In the genomic region with DNA sequence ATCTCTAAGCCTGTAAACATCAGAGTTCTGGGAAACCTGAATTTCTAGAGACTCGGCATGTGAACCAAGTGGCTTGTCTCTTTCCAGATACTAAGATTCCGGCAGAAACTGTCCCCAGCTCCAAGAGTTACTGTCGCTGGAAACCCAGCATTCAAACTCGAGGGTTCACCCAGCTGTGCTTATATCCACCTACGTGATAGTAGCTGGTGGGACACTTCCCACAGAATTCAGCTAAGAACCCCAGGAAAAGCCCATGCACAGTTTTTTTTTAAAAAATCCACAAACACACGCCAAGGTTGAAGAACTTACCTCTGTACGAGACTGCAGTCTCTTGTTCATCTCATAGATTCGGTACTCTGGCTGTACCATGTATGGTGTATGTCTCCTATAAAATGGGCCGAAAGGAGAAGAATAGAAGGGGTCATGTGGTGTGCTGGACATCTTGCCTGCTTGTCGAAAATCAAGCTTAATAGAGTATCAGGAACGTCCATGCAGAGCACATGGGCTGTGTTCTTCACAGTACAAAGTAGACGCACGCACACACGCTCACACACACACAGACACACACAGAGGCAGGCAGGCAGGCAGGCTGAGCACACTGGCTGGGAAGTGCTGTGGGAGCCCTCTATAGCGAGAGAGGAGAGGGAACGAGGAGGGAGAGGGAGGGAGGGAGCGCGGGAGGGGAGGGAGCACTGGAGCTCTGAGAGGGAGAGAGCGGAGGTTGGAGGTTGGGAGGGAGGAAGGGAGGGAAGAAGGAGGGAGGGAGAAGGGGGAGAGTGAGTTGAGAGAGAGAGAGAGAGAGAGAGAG, we compare ENCODE assay signal across 7 mouse cellular contexts. TPM values are rescaled to one million over a fixed set of nuclear protein-coding genes. Genes with fewer than 3 reads are reported as not detected.
DNase-seq lines count a peak whose midpoint lies in the region; ATAC-seq and TF ChIP-seq lines count a peak whose summit lies in the region.

A gene (minus strand): TSS at position 628 of the 808 bp plus-strand sequence.

- peak; percentile 96 for ATAC-seq in forebrain, embryonic 15.5 days (replicated peaks)
- peak; percentile 89 for ATAC-seq in heart, embryonic 16.5 days (replicated peaks; ENCODE audit: extremely low read depth, insufficient read depth, low FRiP score)

- peak within 1 kb of the TSS; percentile 55 for H3K9ac ChIP-seq in forebrain, embryonic 15.5 days (replicated peaks)
- H3K9ac ChIP-seq in heart, embryonic 16.5 days (ENCODE audit: low read length) = peak within 1 kb of the TSS; percentile 64
- peak within 1 kb of the TSS; percentile 54 for H3K9ac ChIP-seq in liver, adult 2 months (ENCODE audit: low read depth, low read length)

- TF ChIP-seq CTCF in liver, adult 2 months (IDR thresholded peaks at IDR 0.05; ENCODE audit: low read depth, low read length) = no peak

- H3K27me3 ChIP-seq in forebrain, embryonic 15.5 days = no peaks in the 10 kb centered on the region
- H3K27me3 ChIP-seq in heart, embryonic 16.5 days (ENCODE audit: control insufficient read depth, insufficient read depth, low read length) = no peaks in the 10 kb centered on the region
- H3K27me3 ChIP-seq in liver, adult 2 months (ENCODE audit: control insufficient read depth, insufficient read depth, low read length) = no peaks in the 10 kb centered on the region

- H3K79me2 ChIP-seq in liver, adult 2 months (ENCODE audit: control insufficient read depth, insufficient read depth, low read length) = no peaks in the 10 kb centered on the region

- WGBS in forebrain, embryonic 15.5 days = 1% methylated on average over 18 of the region's 19 CpGs
- 2% methylated on average over 18 of the region's 19 CpGs for WGBS in heart, embryonic 16.5 days
- WGBS in liver, adult 2 months = 2% methylated on average over 18 of the region's 19 CpGs

- H3K4me1 ChIP-seq in forebrain, embryonic 15.5 days = peaks cover 15% of the 10 kb centered on the region
- H3K4me1 ChIP-seq in heart, embryonic 16.5 days (ENCODE audit: control insufficient read depth, insufficient read depth, low read length) = no peaks in the 10 kb centered on the region
- H3K4me1 ChIP-seq in liver, adult 2 months (ENCODE audit: control insufficient read depth, insufficient read depth, low read length) = no peaks in the 10 kb centered on the region; the same call in 1 of the 2 replicates

- no peaks in the 10 kb centered on the region for H3K9me3 ChIP-seq in forebrain, embryonic 15.5 days
- no peaks in the 10 kb centered on the region for H3K9me3 ChIP-seq in heart, embryonic 16.5 days (replicated peaks; ENCODE audit: control insufficient read depth, low read length)

- peak within 1 kb of the TSS; percentile 47 for H3K4me3 ChIP-seq in forebrain, embryonic 15.5 days
- H3K4me3 ChIP-seq in heart, embryonic 16.5 days (ENCODE audit: low read length) = peak within 1 kb of the TSS; percentile 57
- H3K4me3 ChIP-seq in liver, adult 2 months (ENCODE audit: insufficient read depth, low read depth, low read length) = peak within 1 kb of the TSS; percentile 57

- peak; percentile 53 to 54 for DNase-seq in cerebellum, postnatal 14 days
- DNase-seq in kidney, postnatal 25 days = peak; percentile 64 to 73
- peak; percentile 6 for DNase-seq in liver, adult 2 months (ENCODE audit: extremely low read depth, low read depth, low spot score)
- peak; percentile 74 for DNase-seq in neural tube, embryonic 10.5 days (ENCODE audit: extremely low spot score, low spot score)
- peak; percentile 63 for DNase-seq in testis, postnatal 10 days (ENCODE audit: low spot score)

- TF ChIP-seq POLR2A in liver, adult 2 months (IDR thresholded peaks at IDR 0.05; ENCODE audit: extremely low read depth, insufficient read depth, low read length) = no peak

- H3K36me3 ChIP-seq in forebrain, embryonic 15.5 days = no peaks in the 10 kb centered on the region
- no peaks in the 10 kb centered on the region for H3K36me3 ChIP-seq in heart, embryonic 16.5 days (ENCODE audit: control insufficient read depth, insufficient read depth)
- H3K36me3 ChIP-seq in liver, adult 2 months (ENCODE audit: control insufficient read depth, insufficient read depth, low read length) = no peaks in the 10 kb centered on the region

- H3K4me2 ChIP-seq in forebrain, embryonic 15.5 days (replicated peaks) = peak within 1 kb of the TSS; percentile 64
- peak within 1 kb of the TSS; percentile 58 for H3K4me2 ChIP-seq in heart, embryonic 16.5 days (ENCODE audit: low read depth, low read length)

- H3K27ac ChIP-seq in forebrain, embryonic 15.5 days (replicated peaks) = peak within 1 kb of the TSS; percentile 43
- H3K27ac ChIP-seq in heart, embryonic 16.5 days (ENCODE audit: low read length) = no peak within 1 kb of the TSS; the same call in 1 of the 2 replicates
- H3K27ac ChIP-seq in liver, adult 2 months (replicated peaks; ENCODE audit: insufficient read depth, low read depth, low read length) = 0 out of 2 replicates have a peak within 1 kb of the TSS, but pooled peaks have one; percentile 0

RNA-seq across cellular contexts. Expression of the gene that starts here (rescaled TPM):
- polyA plus RNA-seq in forebrain, embryonic 15.5 days (2015; fragmentation: Nextera tagmentation; extraction: Ambion mirVana) = 65.8 and 71.8 TPM in 2 replicates
- 16.0 and 21.5 TPM in 2 replicates for polyA plus RNA-seq in heart, embryonic 16.5 days (2015; fragmentation: Nextera tagmentation; extraction: Ambion mirVana)
- 5.6 and 12.2 TPM in 2 replicates for total RNA-seq in liver, adult 2 months (2014; rRNA removed)
- polyA plus RNA-seq in liver, adult 2 months (2012; rRNA removed) = 6.4 and 6.5 TPM in 2 replicates

Comparison
In these comparisons a context has a peak if more than half of its experiments do, and no peak if none do; other contexts are left out.
1. DNase-seq: peak in every context shown above with its lines; median percentile 74 in neural tube, embryonic 10.5 days; 68 in kidney, postnatal 25 days; 63 in testis, postnatal 10 days; 54 in cerebellum, postnatal 14 days; 6 in liver, adult 2 months.